Mouse (Mus musculus) hindbrain, embryonic 10.5 days (tissue): ENCODE measurements around the gene Igsf11. TPM values are rescaled to one million over a fixed set of nuclear protein-coding genes. Genes with fewer than 3 reads are reported as not detected.

ENCODE experiments used
- DNase-seq: peaks from one replicate; pipeline ENCODE4 v3.0.0-alpha.2; 2017; ENCODE audit warnings: low spot score
- H3K27ac ChIP-seq: fragments of 300-500 bp; sonication (generic); 2 replicates; pipeline ENCODE4 v1.5.1; 2016; ENCODE audit warnings: mild to moderate bottlenecking, moderate library complexity
- H3K27me3 ChIP-seq: fragments of 300-500 bp; sonication (generic); 2 replicates; pipeline ENCODE4 v1.6.1; 2016; ENCODE audit warnings: mild to moderate bottlenecking; ENCODE audit not compliant: poor library complexity, insufficient read depth, severe bottlenecking
- H3K36me3 ChIP-seq: fragments of 300-500 bp; sonication (generic); 2 replicates; pipeline ENCODE4 v1.6.1; 2016; ENCODE audit warnings: mild to moderate bottlenecking, moderate library complexity
- H3K4me1 ChIP-seq: fragments of 300-500 bp; sonication (generic); replicated peaks from 2 replicates; pipeline ENCODE4 v1.6.1; 2016; ENCODE audit warnings: mild to moderate bottlenecking
- H3K4me3 ChIP-seq: fragments of 300-500 bp; sonication (generic); 2 replicates; pipeline ENCODE4 v1.5.1; 2016; ENCODE audit warnings: mild to moderate bottlenecking, moderate library complexity
- H3K9me3 ChIP-seq: fragments of 300-500 bp; sonication (generic); 2 replicates; pipeline ENCODE4 v1.6.1; 2016; ENCODE audit warnings: mild to moderate bottlenecking, moderate library complexity
- WGBS: fragments of 180-500 bp; shearing (Covaris S2); methylation state at CpG from one replicate; pipeline ENCODE4 v1.1.7; 2016; 5-methylcytosine and 5-hydroxymethylcytosine counted together
- polyA plus RNA-seq: library from polyadenylated mRNA; unstranded; fragments of >200 nt; fragmentation: Nextera tagmentation; extraction: Ambion mirVana; gene quantifications from 2 replicates; pipeline ENCODE4 v1.2.1, GENCODE M21; 2016

The Igsf11 gene
- polyA plus RNA-seq, 1 experiment from 2014 or later, result 3.3 TPM

DNA sequence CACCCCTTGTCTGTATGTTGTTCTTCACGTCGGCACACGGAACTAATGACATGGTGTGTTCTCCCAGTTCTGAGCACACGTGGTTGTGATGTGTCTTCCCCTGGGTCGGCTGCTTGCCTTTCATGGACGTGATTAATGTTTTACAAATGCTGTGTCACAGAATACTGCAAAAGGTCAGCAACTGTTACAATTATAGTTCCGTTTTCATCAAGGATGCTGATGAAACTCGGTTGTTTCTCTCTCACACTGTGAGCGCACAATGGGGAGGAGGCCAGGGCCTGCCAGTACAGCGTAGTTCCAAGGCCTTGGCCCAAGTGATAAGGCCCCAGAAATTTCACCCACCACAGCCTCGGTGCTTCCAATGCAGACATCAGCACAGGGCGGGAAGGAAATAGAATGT, 17.0 kb downstream of the Igsf11 start:
- Histone ChIP-seq H3K27ac (no peak overlapping the region), H3K4me3 (no peak overlapping the region), H3K4me1 (peaks cover 15% of the 10 kb centered on the region; the same call in 1 of the 2 replicates), H3K9me3 (no peaks in the 10 kb centered on the region), H3K27me3 (peaks cover 11% of the 10 kb centered on the region; the same call in 1 of the 2 replicates), H3K36me3 (no peaks in the 10 kb centered on the region)
- WGBS, result 86% methylated on average over 12 of the region's 12 CpGs
- DNase-seq, result no peak

DNA sequence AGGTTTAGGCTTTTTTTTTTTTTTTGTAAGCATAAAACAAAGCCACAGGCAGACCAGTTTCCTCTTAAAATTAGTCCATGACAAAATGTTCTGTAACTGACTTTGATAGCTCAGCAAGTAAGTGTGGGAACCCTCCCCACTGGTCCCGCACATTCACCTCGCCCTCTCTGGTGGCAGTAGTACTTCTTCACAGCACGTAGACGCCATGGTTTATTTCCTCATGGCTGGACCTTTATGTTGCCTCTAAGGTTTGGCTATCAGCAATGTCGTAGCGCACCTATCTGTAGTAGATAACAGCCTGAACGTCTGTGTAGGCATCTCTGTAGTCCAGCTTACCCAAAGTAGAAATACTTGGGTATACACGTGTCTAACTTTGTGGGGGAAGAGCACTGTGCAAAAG, 17.6 kb downstream of the Igsf11 start:
- Histone ChIP-seq H3K4me3 (no peak overlapping the region), H3K27ac (no peak overlapping the region), H3K4me1 (peaks cover 11% of the 10 kb centered on the region; the same call in 1 of the 2 replicates), H3K27me3 (peaks cover 8% of the 10 kb centered on the region; the same call in 1 of the 2 replicates), H3K36me3 (no peaks in the 10 kb centered on the region), H3K9me3 (no peaks in the 10 kb centered on the region)
- DNase-seq, result no peak
- 90% methylated on average over 8 of the region's 8 CpGs for WGBS

DNA sequence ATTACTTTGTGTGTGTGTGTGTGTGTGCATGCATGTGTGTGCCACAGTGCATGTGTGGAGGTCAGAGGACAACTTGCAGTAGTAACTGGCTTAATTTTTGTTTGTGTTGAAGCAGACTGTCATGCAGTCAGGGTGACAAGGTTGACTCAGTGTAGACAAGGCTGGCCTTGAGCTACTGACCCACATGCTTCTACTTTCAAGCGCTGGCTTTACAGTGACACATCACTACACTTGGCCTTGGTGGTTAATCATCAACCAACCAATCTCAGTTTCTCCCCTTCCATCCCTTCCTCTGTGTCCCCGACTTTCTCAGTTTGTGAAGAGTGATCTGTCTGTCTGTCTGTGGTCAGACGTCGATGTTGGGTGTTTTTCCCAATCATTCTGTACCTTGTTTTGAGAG, 23.0 kb downstream of the Igsf11 start:
- DNase-seq, result no peak
- Histone ChIP-seq H3K27me3 (no peaks in the 10 kb centered on the region), H3K4me1 (0 out of 2 replicates have a peak, but pooled peaks cover 2% of the 10 kb centered on the region), H3K9me3 (no peaks in the 10 kb centered on the region), H3K36me3 (no peaks in the 10 kb centered on the region), H3K4me3 (no peak overlapping the region), H3K27ac (no peak overlapping the region)
- WGBS, result 94% methylated on average over 4 of the region's 4 CpGs

DNA sequence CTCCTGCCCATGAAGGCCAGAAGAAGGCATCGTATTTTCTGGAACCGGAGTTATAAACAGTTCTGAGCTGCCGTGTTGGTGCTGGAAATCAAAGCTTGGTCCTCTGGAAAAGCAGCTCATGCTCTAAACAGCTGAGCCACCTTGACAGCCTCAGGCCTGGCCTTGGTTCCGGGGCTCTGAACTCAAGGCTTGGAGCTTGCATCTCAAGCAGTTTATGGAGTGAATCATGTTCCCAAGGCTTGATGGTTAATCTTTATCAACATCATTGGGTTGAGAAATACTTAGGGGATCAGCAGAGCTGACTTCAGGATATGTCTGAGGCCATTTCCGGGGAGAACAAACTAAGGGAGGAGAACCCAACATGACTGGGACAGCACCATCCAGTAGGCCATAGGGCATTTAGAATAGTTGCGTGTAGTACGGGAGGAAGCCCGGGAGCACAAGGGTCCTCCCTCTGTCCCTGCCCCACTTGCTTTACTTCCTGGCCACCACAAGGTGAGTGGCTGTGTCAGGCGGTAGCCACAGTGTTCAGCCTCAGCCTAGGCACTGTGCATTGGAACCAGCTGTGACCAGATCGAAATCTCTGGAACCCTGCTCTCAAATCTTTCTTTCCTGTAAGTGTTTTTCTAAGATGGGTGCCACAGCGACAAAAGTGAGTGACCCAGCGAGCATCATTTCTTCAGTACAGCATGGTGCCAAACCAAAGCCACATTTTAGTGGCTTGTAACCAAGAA, 23.7 kb downstream of the Igsf11 start:
- H3K36me3 ChIP-seq, result no peaks in the 10 kb centered on the region
- DNase-seq, result no peak
- H3K4me3 ChIP-seq, result no peak overlapping the region
- no peaks in the 10 kb centered on the region for H3K9me3 ChIP-seq
- no peaks in the 10 kb centered on the region for H3K27me3 ChIP-seq
- WGBS, result 92% methylated on average over 12 of the region's 12 CpGs
- H3K27ac ChIP-seq, result no peak overlapping the region
- H3K4me1 ChIP-seq, result 0 out of 2 replicates have a peak, but pooled peaks cover 2% of the 10 kb centered on the region

DNA sequence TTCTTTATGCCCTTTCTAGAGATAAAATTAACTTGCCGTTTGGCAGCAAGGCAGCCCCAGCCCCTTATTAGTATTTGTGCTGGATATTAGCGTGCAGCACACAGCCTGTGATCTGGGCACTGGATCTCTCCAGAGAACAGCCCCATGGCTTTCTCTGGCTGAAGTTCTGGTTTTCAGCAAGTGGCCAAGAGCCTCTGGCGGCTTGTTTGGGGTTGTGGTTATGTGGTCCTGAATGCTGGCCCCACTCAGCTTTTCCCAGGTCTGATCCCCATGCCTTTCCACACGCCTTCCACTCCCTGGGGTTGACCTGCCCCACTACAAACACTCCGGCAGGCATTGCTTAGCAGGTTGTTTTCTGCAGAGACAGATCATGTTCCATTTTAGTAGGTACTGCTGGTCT, 24.4 kb downstream of the Igsf11 start:
- Histone ChIP-seq H3K27me3 (no peaks in the 10 kb centered on the region), H3K36me3 (no peaks in the 10 kb centered on the region), H3K4me3 (no peak overlapping the region), H3K27ac (no peak overlapping the region), H3K9me3 (no peaks in the 10 kb centered on the region), H3K4me1 (peaks cover 1% of the 10 kb centered on the region; the same call in 1 of the 2 replicates)
- DNase-seq, result no peak
- WGBS, result 87% methylated on average over 5 of the region's 5 CpGs

DNA sequence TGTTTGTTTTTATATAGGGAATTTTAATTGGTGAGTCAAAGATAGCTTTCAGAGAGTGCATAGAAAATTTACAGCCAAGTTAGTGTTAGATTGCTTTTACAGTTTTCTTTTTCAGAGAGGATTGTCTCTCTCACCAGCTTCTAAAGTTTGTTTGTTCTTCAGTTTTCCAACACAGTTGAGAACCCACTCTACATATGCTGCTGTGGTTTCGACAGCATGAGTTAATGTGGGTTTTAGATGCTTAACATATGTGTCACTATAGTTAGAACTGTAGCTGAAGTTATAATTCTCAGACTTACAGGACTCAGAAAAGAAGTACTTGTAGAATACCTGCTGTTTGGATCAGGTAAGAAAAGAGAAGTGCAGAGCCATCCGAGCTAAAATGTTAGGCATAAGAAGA, 25.6 kb downstream of the Igsf11 start:
- 90% methylated on average over 2 of the region's 2 CpGs for WGBS

DNA sequence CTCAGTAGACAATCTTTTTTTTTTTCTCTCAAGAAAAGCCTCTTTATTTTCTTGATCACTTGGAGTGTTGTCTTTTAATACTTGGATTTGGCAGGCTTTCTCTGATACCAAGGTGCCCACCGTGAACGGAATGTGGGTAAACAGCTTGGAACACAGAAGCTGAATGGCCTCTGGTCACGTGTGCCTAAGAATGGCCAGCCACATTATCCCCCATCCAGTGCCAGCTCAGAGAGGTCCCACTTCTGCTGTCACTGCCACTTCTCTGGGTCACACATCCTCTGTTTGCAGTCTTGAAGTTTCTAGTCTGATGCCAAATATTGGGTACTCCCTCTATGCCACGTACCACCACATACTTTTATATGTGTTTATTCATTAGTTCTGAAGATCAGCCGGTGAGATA, 28.0 kb downstream of the Igsf11 start:
- 88% methylated on average over 5 of the region's 5 CpGs for WGBS
- Histone ChIP-seq H3K4me3 (no peak overlapping the region), H3K36me3 (no peaks in the 10 kb centered on the region), H3K4me1 (peaks cover 10% of the 10 kb centered on the region; the same call in 1 of the 2 replicates), H3K27ac (no peak overlapping the region), H3K9me3 (no peaks in the 10 kb centered on the region), H3K27me3 (no peaks in the 10 kb centered on the region)
- no peak for DNase-seq

More for the DNA sequence above, 25.6 kb downstream of the Igsf11 start:
- Histone ChIP-seq H3K27me3 (no peaks in the 10 kb centered on the region), H3K4me1 (peaks cover 6% of the 10 kb centered on the region; the same call in 1 of the 2 replicates), H3K36me3 (no peaks in the 10 kb centered on the region), H3K9me3 (no peaks in the 10 kb centered on the region), H3K27ac (no peak overlapping the region), H3K4me3 (no peak overlapping the region)
- DNase-seq, result no peak

DNA sequence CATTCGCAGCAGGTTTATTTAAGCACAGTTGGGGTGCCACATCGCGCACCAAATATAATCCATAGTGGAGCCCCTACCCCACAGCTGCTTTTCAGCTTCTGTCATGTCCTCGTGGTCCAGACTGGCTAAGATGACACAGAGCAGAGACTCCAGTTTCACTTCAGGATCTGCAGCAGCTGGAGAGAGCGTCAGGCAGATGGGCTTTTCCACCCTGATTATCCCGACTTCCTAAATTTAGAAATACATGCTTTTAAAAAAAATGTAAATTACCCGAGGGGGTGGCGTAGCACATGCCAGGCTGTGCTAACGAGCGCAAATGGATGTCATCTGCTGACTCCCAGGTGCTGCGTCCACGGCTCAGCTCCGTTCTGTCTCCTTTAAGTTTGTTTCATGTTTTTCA, 32.5 kb downstream of the Igsf11 start:
- 75% methylated on average over 13 of the region's 13 CpGs for WGBS
- H3K9me3 ChIP-seq, result no peaks in the 10 kb centered on the region
- no peak overlapping the region for H3K4me3 ChIP-seq
- H3K4me1 ChIP-seq, result peaks cover 10% of the 10 kb centered on the region; the same call in 1 of the 2 replicates
- H3K27me3 ChIP-seq, result no peaks in the 10 kb centered on the region
- no peaks in the 10 kb centered on the region for H3K36me3 ChIP-seq
- peak; percentile 11 for DNase-seq
- H3K27ac ChIP-seq, result no peak overlapping the region

DNA sequence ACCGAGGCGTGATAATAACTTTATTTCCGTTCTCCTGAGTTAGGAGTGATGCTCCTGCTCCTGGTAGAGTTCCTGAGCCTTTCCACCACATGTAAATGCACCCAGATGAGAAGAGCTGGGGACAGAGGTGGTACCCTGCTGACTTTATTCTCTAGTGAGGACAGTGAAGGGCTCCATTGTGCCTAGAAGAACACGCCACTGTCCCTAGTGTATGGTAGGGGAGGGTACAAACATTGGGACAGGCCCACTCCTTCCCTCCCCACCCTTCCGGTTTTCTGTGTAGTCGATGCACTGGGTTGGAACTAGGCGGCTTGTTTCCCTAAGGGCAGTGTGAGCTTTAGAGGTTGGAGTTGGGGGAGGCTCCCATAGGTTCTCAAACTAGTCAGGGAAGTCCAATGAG, 36.3 kb downstream of the Igsf11 start:
- no peak for DNase-seq
- no peak overlapping the region for H3K27ac ChIP-seq
- WGBS, result 86% methylated on average over 7 of the region's 7 CpGs

DNA sequence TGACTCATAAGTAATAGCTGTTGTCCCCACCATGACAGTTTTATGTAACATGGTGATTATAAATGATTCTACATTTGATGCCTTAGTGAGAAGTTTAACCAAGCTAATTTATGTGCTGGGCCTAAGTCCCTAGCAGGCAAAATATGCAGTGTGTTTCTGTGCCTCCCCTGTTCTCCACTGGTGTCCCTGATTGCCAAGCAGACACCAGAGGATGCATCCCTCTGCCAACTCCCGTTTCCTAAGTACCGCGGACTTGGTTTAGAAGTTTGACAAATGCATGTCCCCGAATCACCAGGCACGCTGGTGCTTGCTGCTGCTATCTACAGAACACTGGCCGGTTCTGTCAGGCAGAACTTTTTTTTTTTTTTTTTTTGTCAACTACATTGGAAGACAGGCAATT, 39.0 kb downstream of the Igsf11 start:
- H3K9me3 ChIP-seq, result no peaks in the 10 kb centered on the region
- H3K36me3 ChIP-seq, result no peaks in the 10 kb centered on the region
- H3K27me3 ChIP-seq, result no peaks in the 10 kb centered on the region
- no peak overlapping the region for H3K27ac ChIP-seq
- H3K4me1 ChIP-seq, result no peaks in the 10 kb centered on the region
- 92% methylated on average over 6 of the region's 6 CpGs for WGBS
- H3K4me3 ChIP-seq, result no peak overlapping the region
- no peak for DNase-seq

More for the DNA sequence above, 36.3 kb downstream of the Igsf11 start:
- Histone ChIP-seq H3K36me3 (no peaks in the 10 kb centered on the region), H3K9me3 (no peaks in the 10 kb centered on the region), H3K4me1 (peaks cover 4% of the 10 kb centered on the region; the same call in 1 of the 2 replicates), H3K27me3 (no peaks in the 10 kb centered on the region), H3K4me3 (no peak overlapping the region)

DNA sequence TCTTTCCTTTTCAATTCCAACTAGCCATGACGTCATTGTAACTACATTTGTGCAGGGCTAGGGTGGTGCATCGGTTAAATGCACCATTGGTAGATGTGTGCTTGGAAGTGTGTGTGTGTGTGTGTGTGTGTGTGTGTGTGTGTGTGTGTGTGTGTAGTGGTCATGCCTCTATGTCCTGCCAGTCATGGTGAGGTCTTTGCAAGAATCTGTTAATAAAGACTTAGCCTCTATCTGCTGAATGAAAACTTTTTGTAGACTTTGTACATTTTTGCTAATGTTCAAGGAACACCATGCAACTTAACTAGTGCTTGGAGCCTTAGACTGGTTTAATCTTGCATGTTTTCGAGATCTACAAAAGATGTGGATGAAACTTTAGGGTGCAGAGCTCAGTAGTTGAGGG, 48.3 kb downstream of the Igsf11 start:
- DNase-seq, result no peak
- peak overlapping the region; percentile 82 for H3K27ac ChIP-seq
- H3K27me3 ChIP-seq, result no peaks in the 10 kb centered on the region
- H3K36me3 ChIP-seq, result no peaks in the 10 kb centered on the region
- H3K9me3 ChIP-seq, result peaks cover 3% of the 10 kb centered on the region; the same call in 1 of the 2 replicates
- H3K4me3 ChIP-seq, result no peak overlapping the region
- WGBS, result 60% methylated on average over 3 of the region's 3 CpGs
- H3K4me1 ChIP-seq, result peaks cover 59% of the 10 kb centered on the region

DNA sequence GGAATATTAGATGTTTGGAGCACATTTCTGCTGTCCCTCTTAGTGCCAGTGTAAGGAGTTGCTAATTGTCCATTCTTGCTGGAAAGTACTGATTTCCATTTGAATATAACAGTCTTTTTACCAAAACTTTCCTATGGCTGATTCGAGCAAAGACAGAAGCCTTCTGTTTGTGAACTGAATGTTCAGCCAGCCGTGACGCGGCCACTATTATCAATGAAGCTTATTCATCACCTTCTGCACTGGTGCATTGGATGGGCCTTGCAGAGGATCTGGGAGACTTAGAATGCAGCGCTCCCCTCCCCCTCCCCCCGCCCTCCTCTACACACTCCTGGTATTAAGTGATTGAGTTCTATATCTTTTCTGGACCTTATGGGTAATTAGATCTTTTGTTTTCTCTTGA, 48.8 kb downstream of the Igsf11 start:
- peak; percentile 73 for DNase-seq
- WGBS, result 41% methylated on average over 6 of the region's 6 CpGs
- Histone ChIP-seq H3K4me3 (no peak overlapping the region), H3K9me3 (peaks cover 3% of the 10 kb centered on the region; the same call in 1 of the 2 replicates), H3K27me3 (no peaks in the 10 kb centered on the region), H3K4me1 (peaks cover 63% of the 10 kb centered on the region), H3K27ac (peak overlapping the region; percentile 82), H3K36me3 (no peaks in the 10 kb centered on the region)

DNA sequence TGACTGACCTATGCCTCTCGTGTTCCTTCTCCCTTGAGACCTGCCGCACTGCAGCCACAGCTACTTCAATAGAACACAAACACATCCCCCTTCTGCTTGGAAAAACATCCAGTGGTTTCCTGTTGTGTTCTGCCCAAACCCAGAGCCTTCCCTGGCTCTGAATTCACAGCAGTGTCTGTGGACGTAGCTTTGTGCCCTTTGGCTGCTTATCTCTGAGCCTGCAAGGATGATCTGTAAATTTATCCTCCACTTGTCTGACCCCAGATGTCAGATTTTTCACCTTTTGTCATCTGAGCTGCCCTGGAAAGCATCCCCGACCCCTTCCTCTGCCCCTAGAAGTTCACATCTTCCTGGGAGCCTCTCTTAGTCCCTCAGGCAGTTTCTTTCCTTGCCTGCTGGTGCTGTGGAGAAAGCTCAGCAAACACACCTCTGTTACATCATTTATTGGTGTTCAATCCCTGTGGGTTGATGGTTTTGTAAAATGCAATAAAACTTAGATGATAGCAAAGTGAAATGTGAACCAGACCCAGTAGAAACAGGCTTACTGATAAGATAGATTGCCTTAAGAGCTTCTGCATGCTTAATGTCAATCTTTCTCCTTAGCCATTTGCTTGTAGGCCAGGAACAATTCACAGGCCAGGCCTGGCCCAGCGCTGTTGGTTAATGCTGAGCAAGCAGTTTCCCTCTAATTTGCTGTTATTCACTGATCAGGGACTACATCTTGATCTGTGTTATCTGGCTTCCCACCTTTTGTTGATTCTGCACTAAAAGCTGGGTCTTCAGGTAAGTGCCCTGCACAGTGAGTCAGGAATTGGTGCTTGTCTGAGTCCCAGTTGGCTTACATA, 51.5 kb downstream of the Igsf11 start:
- whole genome bisulfite sequencing, result 27% methylated on average over 5 of the region's 5 CpGs
- H3K4me3 ChIP-seq, result no peak overlapping the region
- peak overlapping the region; percentile 82 for H3K27ac ChIP-seq
- H3K4me1 ChIP-seq, result peaks cover 82% of the 10 kb centered on the region
- H3K27me3 ChIP-seq, result no peaks in the 10 kb centered on the region
- H3K36me3 ChIP-seq, result no peaks in the 10 kb centered on the region
- DNase-seq, result no peak
- H3K9me3 ChIP-seq, result 0 out of 2 replicates have a peak, but pooled peaks cover 2% of the 10 kb centered on the region
